Mouse (Mus musculus): ENCODE measurements at regions not wholly inside any gene's neighbourhood (a gene's known extent, or its start where the extent isn't known, plus 50 kb on each side); places are given as distances from the start of the nearest gene placed in this dataset.

- no peaks in the 10 kb centered on the region for H3K36me3 ChIP-seq (ENCODE audit: control insufficient read depth, insufficient read depth, low read length)
- no peak overlapping the region for H3K4me2 ChIP-seq (replicated peaks; ENCODE audit: low read depth, low read length)
- H3K27me3 ChIP-seq (ENCODE audit: control insufficient read depth, insufficient read depth, low read length), result no peaks in the 10 kb centered on the region
- no peak overlapping the region for H3K4me3 ChIP-seq (ENCODE audit: low read depth, low read length)
- no peak overlapping the region for H3K9ac ChIP-seq (ENCODE audit: low read depth, low read length)
- WGBS, result 72% methylated on average over 2 of the region's 2 CpGs
- no peak overlapping the region for H3K27ac ChIP-seq (ENCODE audit: low read depth, low read length)
- H3K9me3 ChIP-seq (ENCODE audit: control insufficient read depth, low read length), result no peaks in the 10 kb centered on the region
- H3K4me1 ChIP-seq (replicated peaks; ENCODE audit: control insufficient read depth, insufficient read depth, low read length), result no peaks in the 10 kb centered on the region
- ATAC-seq (ENCODE audit: low FRiP score) (no peak), DNase-seq (ENCODE audit: low spot score) (no peak)
Observed at GRCm38 (mm10) chr2:108795145-108795544, 485.4 kb upstream of the Kif18a start.

DNA sequence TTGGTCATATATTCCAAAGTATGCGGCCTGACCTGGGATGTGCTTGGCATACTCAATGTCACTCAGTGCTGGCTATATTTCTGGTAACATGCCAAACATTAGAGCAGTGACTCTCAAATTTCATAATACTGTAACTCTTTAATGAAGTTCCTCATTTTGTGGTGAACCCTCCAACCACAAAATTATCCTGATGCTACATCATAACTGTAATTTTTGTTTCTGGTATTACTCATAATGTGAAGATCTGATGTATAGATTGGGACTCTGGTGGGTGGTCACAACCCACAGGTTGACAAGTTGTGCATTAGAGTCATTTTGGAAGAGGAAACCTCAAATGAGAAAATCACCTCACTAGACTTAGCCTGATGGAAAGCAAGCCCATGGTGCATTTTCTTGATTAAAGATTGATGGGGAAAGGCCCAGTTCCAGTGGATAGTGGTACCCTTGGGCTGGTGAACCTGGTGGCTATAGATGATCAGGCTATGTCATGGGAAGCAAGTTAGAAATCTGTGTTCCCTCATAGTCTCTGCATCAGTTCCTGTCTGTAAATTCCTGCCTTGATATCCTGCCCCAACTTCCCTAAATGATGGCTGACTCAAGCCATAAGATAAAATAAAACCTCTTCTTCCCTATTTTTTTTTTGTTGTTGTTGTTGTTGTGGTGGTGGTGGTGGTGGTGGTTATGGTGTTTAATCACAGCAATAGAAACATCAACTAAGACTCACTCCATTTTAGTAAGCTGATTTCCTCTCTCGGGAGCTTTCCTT lies 483.5 kb upstream of the Kif18a start:
- no peaks in the 10 kb centered on the region for H3K4me1 ChIP-seq (replicated peaks; ENCODE audit: control insufficient read depth, insufficient read depth, low read length)
- no peaks in the 10 kb centered on the region for H3K27me3 ChIP-seq (ENCODE audit: control insufficient read depth, insufficient read depth, low read length)
- no peaks in the 10 kb centered on the region for H3K36me3 ChIP-seq (ENCODE audit: control insufficient read depth, insufficient read depth, low read length)
- H3K4me2 ChIP-seq (replicated peaks; ENCODE audit: low read depth, low read length), result no peak overlapping the region
- no peak overlapping the region for H3K4me3 ChIP-seq (ENCODE audit: low read depth, low read length)
- H3K9ac ChIP-seq (ENCODE audit: low read depth, low read length), result no peak overlapping the region
- no peak overlapping the region for H3K27ac ChIP-seq (ENCODE audit: low read depth, low read length)
- no peak for DNase-seq (ENCODE audit: low spot score)
- H3K9me3 ChIP-seq (ENCODE audit: control insufficient read depth, low read length), result no peaks in the 10 kb centered on the region
- WGBS, result 82% methylated on average over 2 of the region's 2 CpGs
- ATAC-seq (ENCODE audit: low FRiP score), result no peak

GRCm38 (mm10) chr2:108812367-108812766 lies 468.2 kb upstream of the Kif18a start:
- Histone ChIP-seq H3K4me1 (replicated peaks; ENCODE audit: control insufficient read depth, insufficient read depth, low read length) (no peaks in the 10 kb centered on the region), H3K9ac (ENCODE audit: low read depth, low read length) (no peak overlapping the region), H3K9me3 (ENCODE audit: control insufficient read depth, low read length) (no peaks in the 10 kb centered on the region), H3K27me3 (ENCODE audit: control insufficient read depth, insufficient read depth, low read length) (no peaks in the 10 kb centered on the region), H3K36me3 (ENCODE audit: control insufficient read depth, insufficient read depth, low read length) (no peaks in the 10 kb centered on the region), H3K4me2 (replicated peaks; ENCODE audit: low read depth, low read length) (no peak overlapping the region), H3K4me3 (ENCODE audit: low read depth, low read length) (no peak overlapping the region), H3K27ac (ENCODE audit: low read depth, low read length) (no peak overlapping the region)
- ATAC-seq (ENCODE audit: low FRiP score) (no peak), DNase-seq (ENCODE audit: low spot score) (no peak)

GRCm38 (mm10) chr2:108813040-108813566 lies 467.4 kb upstream of the Kif18a start:
- no peak overlapping the region for H3K9ac ChIP-seq (ENCODE audit: low read depth, low read length)
- no peaks in the 10 kb centered on the region for H3K9me3 ChIP-seq (ENCODE audit: control insufficient read depth, low read length)
- ATAC-seq (ENCODE audit: low FRiP score) (no peak), DNase-seq (ENCODE audit: low spot score) (no peak)
- H3K27me3 ChIP-seq (ENCODE audit: control insufficient read depth, insufficient read depth, low read length), result no peaks in the 10 kb centered on the region
- 77% methylated on average over 6 of the region's 6 CpGs for WGBS
- H3K36me3 ChIP-seq (ENCODE audit: control insufficient read depth, insufficient read depth, low read length), result no peaks in the 10 kb centered on the region
- H3K27ac ChIP-seq (ENCODE audit: low read depth, low read length), result no peak overlapping the region
- H3K4me2 ChIP-seq (replicated peaks; ENCODE audit: low read depth, low read length), result no peak overlapping the region
- H3K4me1 ChIP-seq (replicated peaks; ENCODE audit: control insufficient read depth, insufficient read depth, low read length), result no peaks in the 10 kb centered on the region
- H3K4me3 ChIP-seq (ENCODE audit: low read depth, low read length), result no peak overlapping the region

GRCm38 (mm10) chr2:108816579-108816978 lies 464.0 kb upstream of the Kif18a start:
- DNase-seq (ENCODE audit: low spot score), result no peak

DNA sequence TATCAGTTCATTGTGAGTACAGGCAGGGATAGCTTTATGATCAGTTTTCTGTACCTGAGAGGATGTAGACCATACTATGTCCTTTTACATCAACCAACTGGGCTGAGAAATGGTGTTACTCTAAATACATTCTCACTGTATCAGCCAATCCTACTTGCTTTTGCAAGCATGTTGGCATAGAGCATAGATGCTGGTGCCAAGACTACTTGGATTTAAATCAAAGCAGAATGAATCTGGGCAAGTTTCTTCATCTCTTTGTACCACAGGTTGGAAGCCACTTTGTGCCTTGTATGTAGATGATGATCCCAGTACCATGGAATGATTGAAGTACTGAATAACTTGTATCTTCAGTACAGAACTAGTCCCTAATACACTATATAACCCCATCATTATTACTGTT lies 456.5 kb upstream of the Kif18a start:
- H3K4me3 ChIP-seq (ENCODE audit: low read depth, low read length), result no peak overlapping the region

More at GRCm38 (mm10) chr2:108816579-108816978, 464.0 kb upstream of the Kif18a start:
- ATAC-seq (ENCODE audit: low FRiP score), result no peak
- no peaks in the 10 kb centered on the region for H3K9me3 ChIP-seq (ENCODE audit: control insufficient read depth, low read length)
- H3K36me3 ChIP-seq (ENCODE audit: control insufficient read depth, insufficient read depth, low read length), result no peaks in the 10 kb centered on the region
- no peaks in the 10 kb centered on the region for H3K4me1 ChIP-seq (replicated peaks; ENCODE audit: control insufficient read depth, insufficient read depth, low read length)
- no peak overlapping the region for H3K9ac ChIP-seq (ENCODE audit: low read depth, low read length)
- no peak overlapping the region for H3K4me2 ChIP-seq (replicated peaks; ENCODE audit: low read depth, low read length)
- no peaks in the 10 kb centered on the region for H3K27me3 ChIP-seq (ENCODE audit: control insufficient read depth, insufficient read depth, low read length)
- H3K4me3 ChIP-seq (ENCODE audit: low read depth, low read length), result no peak overlapping the region
- H3K27ac ChIP-seq (ENCODE audit: low read depth, low read length), result no peak overlapping the region

DNA sequence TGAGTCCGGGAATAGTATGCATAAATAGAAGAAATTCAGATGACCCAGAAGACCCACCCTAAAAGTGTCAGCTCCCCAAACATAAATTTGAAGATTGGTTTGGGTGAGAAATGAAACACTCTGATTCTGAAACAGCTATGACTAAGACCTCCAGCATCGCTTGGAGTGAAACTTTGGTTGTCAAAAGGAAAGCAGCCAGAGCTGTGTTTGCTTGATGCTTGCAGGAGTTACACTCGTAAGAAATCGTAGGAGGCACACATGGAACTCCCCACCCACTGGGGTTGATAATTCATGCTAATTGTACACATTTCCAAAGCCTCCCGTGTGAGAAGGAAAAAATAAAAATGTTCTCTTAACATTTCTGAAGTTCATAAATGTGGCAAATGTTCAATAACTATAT lies 454.6 kb upstream of the Kif18a start:
- Histone ChIP-seq H3K27me3 (ENCODE audit: control insufficient read depth, insufficient read depth, low read length) (no peaks in the 10 kb centered on the region), H3K4me2 (replicated peaks; ENCODE audit: low read depth, low read length) (no peak overlapping the region), H3K27ac (ENCODE audit: low read depth, low read length) (no peak overlapping the region), H3K4me1 (replicated peaks; ENCODE audit: control insufficient read depth, insufficient read depth, low read length) (no peaks in the 10 kb centered on the region), H3K4me3 (ENCODE audit: low read depth, low read length) (no peak overlapping the region), H3K36me3 (ENCODE audit: control insufficient read depth, insufficient read depth, low read length) (no peaks in the 10 kb centered on the region), H3K9ac (ENCODE audit: low read depth, low read length) (no peak overlapping the region), H3K9me3 (ENCODE audit: control insufficient read depth, low read length) (no peaks in the 10 kb centered on the region)
- DNase-seq (ENCODE audit: low spot score) (no peak), ATAC-seq (ENCODE audit: low FRiP score) (no peak)
- 68% methylated on average over 5 of the region's 5 CpGs for WGBS

More for the DNA sequence above, 456.5 kb upstream of the Kif18a start:
- Histone ChIP-seq H3K27me3 (ENCODE audit: control insufficient read depth, insufficient read depth, low read length) (no peaks in the 10 kb centered on the region), H3K9me3 (ENCODE audit: control insufficient read depth, low read length) (no peaks in the 10 kb centered on the region), H3K4me2 (replicated peaks; ENCODE audit: low read depth, low read length) (no peak overlapping the region), H3K27ac (ENCODE audit: low read depth, low read length) (no peak overlapping the region), H3K4me1 (replicated peaks; ENCODE audit: control insufficient read depth, insufficient read depth, low read length) (no peaks in the 10 kb centered on the region), H3K9ac (ENCODE audit: low read depth, low read length) (no peak overlapping the region), H3K36me3 (ENCODE audit: control insufficient read depth, insufficient read depth, low read length) (no peaks in the 10 kb centered on the region)
- DNase-seq (ENCODE audit: low spot score) (no peak), ATAC-seq (ENCODE audit: low FRiP score) (no peak)

- DNase-seq (ENCODE audit: low spot score) (peak; percentile 67), ATAC-seq (ENCODE audit: low FRiP score) (peak; percentile 93)
- 0 out of 2 replicates have a peak overlapping the region, but pooled peaks have one; percentile 8 for H3K4me3 ChIP-seq (ENCODE audit: low read depth, low read length)
- H3K4me1 ChIP-seq (replicated peaks; ENCODE audit: control insufficient read depth, insufficient read depth, low read length), result no peaks in the 10 kb centered on the region
- peak overlapping the region; percentile 20 for H3K9ac ChIP-seq (ENCODE audit: low read depth, low read length)
- H3K27me3 ChIP-seq (ENCODE audit: control insufficient read depth, insufficient read depth, low read length), result no peaks in the 10 kb centered on the region
- no peaks in the 10 kb centered on the region for H3K36me3 ChIP-seq (ENCODE audit: control insufficient read depth, insufficient read depth, low read length)
- H3K4me2 ChIP-seq (replicated peaks; ENCODE audit: low read depth, low read length), result peak overlapping the region; percentile 25; the same call in 1 of the 2 replicates
- no peaks in the 10 kb centered on the region for H3K9me3 ChIP-seq (ENCODE audit: control insufficient read depth, low read length)
- WGBS, result 3% methylated on average over 12 of the region's 12 CpGs
- H3K27ac ChIP-seq (ENCODE audit: low read depth, low read length), result peak overlapping the region; percentile 19
Observed at GRCm38 (mm10) chr2:108827106-108827838, 453.3 kb upstream of the Kif18a start.

Measured in hindbrain, embryonic 11.5 days (tissue).